Mouse (Mus musculus) frontal cortex, postnatal 36 days (tissue): Measurements from ENCODE around the gene Nrarp.

Source experiments
- DNase-seq, 2 experiments: peaks; one replicate each; pipeline ENCODE4 v3.0.0; 2022; ENCODE audit warnings: low spot score in 2 of 2

Gene Nrarp

GRCm38 (mm10) chr2:25196172-25196954, 15.8 kb downstream of the Nrarp start, which contains the start of gene Tor4a:
Gene Tor4a, minus strand, starts transcription at chr2:25196886.
- DNase-seq = no peak

- DNase-seq = no peak
These were observed 16.6 kb downstream of the Nrarp start for GRCm38 (mm10) chr2:25197191-25197590.

DNA sequence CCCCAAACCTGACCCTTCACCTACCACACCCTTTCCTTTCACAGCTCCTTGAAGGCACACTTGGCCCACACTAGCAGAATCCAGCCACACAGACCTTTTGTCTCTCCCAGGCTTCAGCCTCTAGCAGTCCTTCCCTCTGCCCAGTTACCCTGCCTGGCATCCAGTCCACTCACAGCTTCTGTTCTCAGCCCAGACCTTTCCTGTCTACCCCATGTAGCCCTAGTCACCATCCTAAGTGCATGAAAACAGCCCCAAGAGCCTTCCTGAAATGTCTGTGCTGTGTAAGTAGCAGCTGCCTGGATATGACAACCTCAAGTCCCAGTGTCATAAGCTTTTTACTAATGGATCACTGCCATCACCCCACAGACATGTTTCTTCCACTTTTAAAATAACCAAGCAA, 17.4 kb downstream of the Nrarp start:
- no peak for DNase-seq

DNA sequence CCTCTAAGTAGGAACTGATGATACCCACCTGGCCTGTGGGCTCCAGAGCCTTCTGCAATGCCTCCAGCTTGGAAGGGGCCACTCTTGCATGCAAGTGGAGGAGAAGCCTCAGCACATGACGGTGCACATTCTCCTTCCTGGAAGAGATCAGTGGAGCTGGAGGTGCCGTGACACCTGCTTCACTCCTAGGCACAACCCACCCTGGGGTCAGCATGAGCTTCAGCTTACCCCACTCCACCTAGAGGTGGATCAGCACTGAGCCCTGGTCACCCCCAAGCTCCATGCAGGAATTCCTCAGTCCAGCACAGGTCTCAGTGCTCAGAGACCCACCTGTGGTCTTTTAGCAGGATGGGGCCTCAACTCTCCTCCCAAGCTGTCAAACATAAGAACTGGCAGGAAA, 20.1 kb downstream of the Nrarp start:
- DNase-seq = no peak

GRCm38 (mm10) chr2:25203631-25204214, 23.2 kb downstream of the Nrarp start:
- no peak for DNase-seq

GRCm38 (mm10) chr2:25207593-25207992, 27.0 kb downstream of the Nrarp start:
- DNase-seq = no peak

- DNase-seq = no peak
These were observed 30.1 kb downstream of the Nrarp start for GRCm38 (mm10) chr2:25210686-25211085.

DNA sequence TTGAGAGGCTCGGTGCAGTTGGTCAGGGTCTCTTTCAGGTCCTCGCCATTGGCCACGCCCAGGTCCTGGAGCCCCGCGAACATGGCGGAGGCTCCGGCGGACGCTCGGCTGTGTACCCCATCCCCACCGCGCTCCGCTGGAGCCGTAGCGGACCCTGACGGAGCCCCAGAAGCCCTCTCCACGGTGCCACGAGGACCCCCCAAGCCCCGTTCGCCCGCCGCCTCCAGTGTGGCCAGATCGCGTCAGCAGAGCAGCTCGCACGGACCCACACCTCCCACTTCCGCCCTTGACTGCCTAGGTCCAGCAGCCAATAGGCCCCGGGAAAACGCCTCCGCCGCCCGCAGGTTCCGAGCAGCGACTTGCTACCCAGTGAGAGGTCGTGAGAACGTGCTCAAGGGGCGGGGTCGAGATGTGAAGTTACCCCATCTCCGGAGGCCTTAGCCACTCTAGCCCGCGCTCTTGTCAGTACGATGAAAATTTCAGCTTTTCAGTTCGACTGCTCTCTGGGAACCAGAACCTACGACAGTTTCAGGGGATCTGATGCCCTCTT, 30.6 kb downstream of the Nrarp start, which contains the start of gene Nelfb:
Gene Nelfb (minus strand): TSS at position 369 of the 550 bp plus-strand sequence.
- peak; percentile 84 to 85 for DNase-seq

DNA sequence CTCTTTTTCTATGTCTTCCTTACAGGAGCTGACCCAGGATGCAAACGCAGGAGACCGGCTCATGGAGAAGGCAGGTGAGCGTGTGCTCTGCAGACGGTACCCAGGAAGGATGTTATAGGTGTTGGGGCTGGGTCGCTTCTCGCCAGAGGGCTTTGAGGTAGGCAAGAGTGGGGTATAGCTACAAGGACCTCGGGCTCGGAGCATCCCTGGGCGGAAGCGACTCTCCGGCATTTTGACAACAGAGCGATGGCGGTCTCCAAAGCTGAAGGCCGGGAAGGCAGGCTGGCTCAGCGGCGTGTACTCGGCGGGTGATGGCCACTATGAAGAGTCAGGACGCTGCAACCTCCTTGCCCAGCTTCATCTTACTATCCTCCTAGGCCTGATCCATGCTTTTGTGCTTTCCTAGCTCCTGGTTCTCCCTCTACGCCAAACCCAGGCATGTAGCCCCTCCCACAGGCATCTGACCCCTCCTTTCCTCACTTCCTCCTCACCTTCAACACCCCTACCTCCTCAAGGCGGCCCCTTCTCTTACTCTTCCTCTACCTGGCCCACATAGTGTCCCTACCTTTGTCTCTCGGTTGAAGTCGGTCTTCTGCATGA, 32.8 kb downstream of the Nrarp start:
- no peak for DNase-seq

DNA sequence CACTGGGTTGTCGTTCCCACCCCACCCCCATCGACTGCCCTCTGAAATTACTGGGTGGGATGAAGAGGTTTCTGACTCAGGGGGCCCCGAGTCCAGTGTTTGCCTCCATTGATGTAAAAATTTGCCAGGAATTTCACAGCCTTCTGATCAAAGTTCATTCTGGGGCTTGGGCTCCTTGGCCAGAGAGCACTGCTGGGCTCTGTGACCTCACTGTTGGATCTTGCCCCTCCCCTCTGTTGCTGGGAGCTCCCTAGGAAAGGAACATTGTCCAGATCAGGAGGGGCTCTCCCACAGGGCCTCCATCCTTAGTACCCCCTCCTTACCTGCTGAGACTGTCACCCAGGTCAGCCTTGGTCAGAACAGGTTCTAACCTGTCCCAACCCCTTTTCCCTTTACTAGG, 33.9 kb downstream of the Nrarp start, which contains the start of gene Stpg3:
Gene Stpg3 (minus strand): TSS at position 194 of the 400 bp plus-strand sequence.
- no peak for DNase-seq

DNA sequence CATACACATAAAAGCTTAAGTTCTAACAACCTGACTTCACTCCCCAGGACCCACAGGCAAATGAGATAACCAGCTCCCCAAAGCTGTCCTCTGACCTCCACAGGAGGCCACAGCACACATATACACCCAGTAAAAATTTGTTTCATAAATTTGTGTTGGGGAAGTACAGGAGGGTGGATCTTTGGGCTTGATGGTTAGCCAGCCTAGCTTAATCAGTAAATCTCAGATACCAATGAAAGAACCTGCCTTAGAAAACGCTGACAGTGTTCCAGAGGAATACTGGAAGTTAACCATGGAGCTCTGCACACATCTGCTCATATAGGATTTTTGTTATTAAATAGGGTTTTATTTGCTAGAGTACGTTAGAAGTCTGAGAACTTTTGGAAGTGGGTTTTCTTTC, 37.1 kb downstream of the Nrarp start:
- no peak for DNase-seq

DNA sequence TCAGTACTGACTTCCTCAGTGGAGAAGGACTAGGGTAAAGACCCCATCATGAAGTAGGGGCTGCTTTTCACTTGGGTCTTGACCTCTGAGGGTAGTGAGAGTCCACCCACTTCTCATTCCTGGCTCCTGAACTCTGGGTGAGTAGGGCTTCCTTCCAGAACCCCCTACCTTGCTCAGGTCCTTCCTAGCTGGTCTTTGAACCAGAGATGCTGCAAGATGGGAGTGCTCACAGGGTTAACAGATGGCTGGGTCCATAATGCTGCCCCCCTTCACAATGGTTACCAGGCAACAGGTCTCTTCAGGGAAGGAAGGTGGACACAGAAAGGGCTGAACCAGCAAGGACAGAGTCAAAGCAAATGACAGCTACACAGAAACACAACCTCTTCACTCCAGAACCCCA, 37.9 kb downstream of the Nrarp start, which contains the start of gene Fam166a:
Gene Fam166a (plus strand): TSS at position 301 of the 400 bp plus-strand sequence.
- DNase-seq = no peak

DNA sequence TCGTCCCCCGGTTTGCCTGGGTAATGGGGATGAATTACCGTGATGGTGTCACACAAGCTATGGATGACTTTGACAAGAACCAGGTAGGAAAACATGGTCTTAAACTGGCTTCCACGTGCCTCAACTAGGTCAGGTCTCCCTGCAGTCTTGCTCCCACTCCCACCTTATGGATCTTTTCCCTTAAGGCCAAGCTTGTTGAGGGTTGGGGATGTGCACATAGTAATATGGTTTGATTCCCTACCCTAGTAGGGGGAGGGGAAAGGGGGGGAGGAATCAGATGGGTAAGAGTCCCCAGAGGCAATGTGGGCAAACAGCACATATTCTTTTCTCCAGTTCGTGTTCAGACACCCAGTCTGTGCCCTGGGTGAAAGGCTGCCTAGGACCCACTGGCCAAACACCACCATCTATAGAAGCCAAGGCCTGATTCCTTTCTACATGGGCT, 40.8 kb downstream of the Nrarp start:
- DNase-seq = no peak

GRCm38 (mm10) chr2:25223681-25224491, 43.3 kb downstream of the Nrarp start:
- peak in 1 of 2 experiments; percentile 73 for DNase-seq

GRCm38 (mm10) chr2:25224492-25224765, 43.9 kb downstream of the Nrarp start, which contains the start of gene Tubb4b:
Gene Tubb4b, minus strand, starts transcription at chr2:25224702.
- no peak for DNase-seq

GRCm38 (mm10) chr2:25224766-25225752, 44.5 kb downstream of the Nrarp start:
- DNase-seq = peak; percentile 99 to 100

DNA sequence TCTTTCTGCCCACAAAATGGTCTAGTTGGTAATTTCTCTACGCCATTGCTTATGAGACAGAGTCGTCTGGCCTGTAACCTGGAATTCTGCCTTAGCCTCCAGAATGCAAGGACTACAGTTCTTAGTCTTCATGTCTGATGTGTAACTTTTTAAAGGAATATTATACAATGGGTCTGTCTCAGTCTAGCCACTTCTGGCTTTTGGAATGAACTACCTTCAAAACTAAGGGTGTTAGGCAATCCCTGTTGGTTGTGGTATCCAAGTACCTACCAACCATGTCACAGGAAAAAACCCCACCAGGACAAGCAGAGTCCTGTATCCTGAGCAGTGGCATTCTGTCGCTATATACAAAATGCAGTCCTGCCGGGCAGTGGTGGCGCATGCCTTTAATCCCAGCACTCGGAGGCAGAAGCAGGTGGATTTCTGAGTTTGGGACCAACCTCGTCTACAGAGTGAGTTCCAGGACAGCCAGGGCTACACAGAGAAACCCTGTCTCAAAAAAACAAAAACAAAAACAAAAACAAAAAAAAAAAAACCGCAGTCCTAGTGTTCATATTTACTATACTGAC, 45.3 kb downstream of the Nrarp start:
- DNase-seq = no peak

- peak in 1 of 2 experiments; percentile 41 for DNase-seq
These were observed 46.3 kb downstream of the Nrarp start for GRCm38 (mm10) chr2:25226864-25227263.

DNA sequence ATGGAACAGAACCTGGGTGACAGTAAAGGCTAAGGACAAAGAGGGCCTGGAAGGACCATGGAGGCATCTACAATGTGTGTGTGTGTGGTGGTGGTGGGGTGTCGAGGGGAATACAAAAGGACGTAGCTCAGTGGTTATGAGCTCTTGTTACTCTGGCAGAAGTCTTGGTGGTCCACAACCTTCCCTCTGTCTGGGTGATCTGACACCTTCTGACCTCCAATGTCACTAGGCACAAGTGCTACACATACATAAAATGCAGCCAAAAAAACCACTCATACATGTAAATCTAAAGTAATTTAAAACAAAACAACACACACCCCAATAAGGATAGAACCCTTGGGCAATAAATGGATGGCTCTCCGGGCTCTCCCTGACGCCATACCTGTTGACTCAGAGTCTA, 46.8 kb downstream of the Nrarp start:
- no peak for DNase-seq

DNA sequence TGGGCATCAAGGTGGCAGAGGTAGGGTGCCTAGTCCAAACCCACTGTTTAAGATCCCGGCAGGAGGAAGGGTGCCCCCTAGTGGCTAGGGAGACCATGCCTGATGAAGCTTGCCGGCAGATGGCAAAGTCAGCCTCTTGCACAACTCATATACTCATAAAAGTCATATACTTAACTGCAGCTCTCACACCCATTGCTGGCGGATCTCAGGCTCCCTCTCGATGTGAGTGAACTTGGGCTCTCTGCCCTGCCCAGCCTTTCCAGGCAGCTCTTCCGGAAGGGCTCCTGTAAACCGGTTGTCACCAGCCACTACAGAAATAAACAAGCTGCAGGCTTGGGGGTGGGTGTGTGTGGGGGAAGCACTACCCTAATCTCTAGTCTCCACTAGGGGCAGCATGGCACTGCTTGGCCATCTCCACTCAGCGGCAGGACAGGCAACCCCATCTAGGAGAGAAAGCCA, 47.9 kb downstream of the Nrarp start:
- peak; percentile 75 to 85 for DNase-seq
